In genomic region chr1:87649958-87650474, GRCm38 (mm10) we compare ENCODE assay signal across 1 mouse cellular context.
TF ChIP-seq lines count a peak whose summit lies in the region.

No protein-coding gene starts in this region.

TF ChIP-seq in MEL, 35 proteins besides CTCF, POLR2A, EP300 and RAD21 (continued from another document):
- TF ChIP-seq POLR2AphosphoS2 (IDR thresholded peaks at IDR 0.05; ENCODE audit: low read length) = no peak
